Mouse (Mus musculus) kidney, embryonic 14.5 days (tissue): Measurements from ENCODE around the gene Nup153. TPM values are rescaled to one million over a fixed set of nuclear protein-coding genes. Genes with fewer than 3 reads are reported as not detected.

Source experiments
- ATAC-seq: fragments of 200-750 bp; cut with Nextera tagmentation; 2 replicates; pipeline ENCODE4 v1.8.0; 2017; ENCODE audit warnings: moderate number of reproducible peaks, mild to moderate bottlenecking, moderate TSS enrichment, moderate library complexity; ENCODE audit not compliant: low FRiP score, low TSS enrichment
- H3K27ac ChIP-seq: fragments of 300-500 bp; sonication (generic); 2 replicates; pipeline ENCODE4 v1.5.1; 2014; ENCODE audit warnings: low read depth, mild to moderate bottlenecking, low read length, moderate library complexity, mixed read lengths
- H3K27me3 ChIP-seq: fragments of 300-500 bp; sonication (generic); 2 replicates; pipeline ENCODE4 v1.6.1; 2014; ENCODE audit warnings: mild to moderate bottlenecking, low read length; ENCODE audit not compliant: control insufficient read depth, insufficient read depth
- H3K36me3 ChIP-seq: fragments of 300-500 bp; sonication (generic); 2 replicates; pipeline ENCODE4 v1.6.1; 2014; ENCODE audit warnings: low read length, mixed read lengths; ENCODE audit not compliant: control insufficient read depth, insufficient read depth
- H3K4me1 ChIP-seq: fragments of 300-500 bp; sonication (generic); 2 replicates; pipeline ENCODE4 v1.6.1; 2014; ENCODE audit warnings: low read length, mixed read lengths; ENCODE audit not compliant: control insufficient read depth, insufficient read depth
- H3K4me2 ChIP-seq: fragments of 300-500 bp; sonication (generic); replicated peaks from 2 replicates; pipeline ENCODE4 v1.6.1; 2014; ENCODE audit warnings: low read depth, mild to moderate bottlenecking, low read length
- H3K4me3 ChIP-seq: fragments of 300-500 bp; sonication (generic); 2 replicates; pipeline ENCODE4 v1.5.1; 2014; ENCODE audit warnings: mild to moderate bottlenecking, low read length
- H3K9ac ChIP-seq: fragments of 300-500 bp; sonication (generic); 2 replicates; pipeline ENCODE4 v1.6.1; 2014; ENCODE audit warnings: low read depth, mild to moderate bottlenecking, low read length, moderate library complexity
- H3K9me3 ChIP-seq: fragments of 300-500 bp; sonication (generic); 2 replicates; pipeline ENCODE4 v1.6.1; 2016; ENCODE audit warnings: low read length; ENCODE audit not compliant: control insufficient read depth
- WGBS: fragments of 180-500 bp; shearing (Covaris S2); extraction: QIAGEN DNeasy Blood & Tissue Kit; methylation state at CpG from one replicate; pipeline ENCODE4 v1.1.7; 2014; 5-methylcytosine and 5-hydroxymethylcytosine counted together
- polyA plus RNA-seq: library from polyadenylated mRNA; unstranded; fragments of >200 nt; fragmentation: Nextera tagmentation; extraction: Ambion mirVana; gene quantifications from 2 replicates; pipeline ENCODE4 v1.2.1, GENCODE M21; 2014

The Nup153 gene
- polyA plus RNA-seq, 1 experiment from 2014 or later, result 47.2 TPM

DNA sequence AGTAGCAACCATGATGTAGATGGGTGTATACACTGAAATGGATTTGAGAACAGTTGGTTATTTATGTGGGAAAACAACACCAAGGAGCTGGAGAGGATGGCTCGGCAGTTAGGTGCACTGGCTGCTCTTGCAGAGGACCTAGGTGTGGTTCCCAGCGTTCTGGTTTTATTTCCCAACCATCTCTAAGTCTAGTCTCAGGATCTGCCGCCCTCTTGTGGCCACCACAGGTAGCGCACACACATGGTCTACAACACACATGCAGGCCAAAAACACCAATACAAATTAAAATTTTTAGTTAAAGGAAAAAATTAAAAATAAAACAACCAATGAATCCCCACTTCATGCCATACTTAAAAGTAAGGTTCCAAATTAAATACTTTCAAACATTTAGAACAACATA lies 85.4 kb downstream of the Nup153 start:
- Histone ChIP-seq H3K36me3 (no peaks in the 10 kb centered on the region), H3K27me3 (no peaks in the 10 kb centered on the region), H3K9ac (no peak overlapping the region), H3K9me3 (peaks cover 7% of the 10 kb centered on the region; the same call in 1 of the 2 replicates), H3K27ac (no peak overlapping the region), H3K4me1 (no peaks in the 10 kb centered on the region), H3K4me2 (no peak overlapping the region), H3K4me3 (no peak overlapping the region)
- no peak for ATAC-seq
- 90% methylated on average over 4 of the region's 4 CpGs for WGBS

DNA sequence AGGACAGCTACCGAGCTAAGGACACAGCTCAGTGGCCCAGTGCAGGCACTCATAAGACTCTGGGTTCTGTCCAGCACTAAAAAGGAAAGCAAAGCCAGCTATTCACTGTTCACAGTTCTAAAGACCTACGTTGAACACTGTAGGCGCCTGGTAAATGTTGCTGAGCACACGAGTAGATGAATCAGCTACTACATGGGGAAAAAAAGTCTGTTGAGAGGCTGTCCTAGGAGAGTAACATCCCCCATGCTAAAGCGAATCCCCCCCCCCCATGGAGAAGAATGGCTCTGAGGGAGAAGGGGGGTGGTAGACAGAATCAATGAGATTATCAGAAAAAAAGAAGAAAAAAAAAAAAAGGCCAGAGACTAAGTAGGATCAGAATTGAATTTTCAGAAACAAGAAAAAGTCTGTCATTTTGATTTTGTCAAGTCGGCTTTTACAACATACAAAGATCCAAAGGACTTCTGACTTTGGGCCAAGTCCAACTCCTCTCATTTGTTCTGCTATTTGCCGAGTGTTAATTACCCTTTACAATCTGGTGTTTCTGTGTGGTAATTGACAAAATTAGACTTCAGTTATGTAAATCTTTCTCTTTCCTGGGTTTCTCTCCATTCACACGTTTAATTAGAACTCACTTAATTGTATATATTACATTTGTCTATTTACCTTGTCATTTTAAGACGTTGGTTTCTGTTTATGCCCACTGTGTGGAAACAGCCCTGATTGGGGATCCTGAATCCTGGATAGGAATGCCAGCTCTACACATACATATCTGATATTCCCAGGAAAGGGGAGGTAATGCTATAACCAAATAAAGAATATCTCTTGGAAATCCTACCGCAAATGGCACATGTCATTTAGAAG lies 86.9 kb downstream of the Nup153 start:
- 91% methylated on average over 10 of the region's 10 CpGs for WGBS
- ATAC-seq, result no peak
- Histone ChIP-seq H3K4me2 (no peak overlapping the region), H3K27ac (no peak overlapping the region), H3K27me3 (no peaks in the 10 kb centered on the region), H3K36me3 (no peaks in the 10 kb centered on the region), H3K9me3 (peaks cover 7% of the 10 kb centered on the region; the same call in 1 of the 2 replicates), H3K4me1 (no peaks in the 10 kb centered on the region), H3K4me3 (no peak overlapping the region), H3K9ac (no peak overlapping the region)

DNA sequence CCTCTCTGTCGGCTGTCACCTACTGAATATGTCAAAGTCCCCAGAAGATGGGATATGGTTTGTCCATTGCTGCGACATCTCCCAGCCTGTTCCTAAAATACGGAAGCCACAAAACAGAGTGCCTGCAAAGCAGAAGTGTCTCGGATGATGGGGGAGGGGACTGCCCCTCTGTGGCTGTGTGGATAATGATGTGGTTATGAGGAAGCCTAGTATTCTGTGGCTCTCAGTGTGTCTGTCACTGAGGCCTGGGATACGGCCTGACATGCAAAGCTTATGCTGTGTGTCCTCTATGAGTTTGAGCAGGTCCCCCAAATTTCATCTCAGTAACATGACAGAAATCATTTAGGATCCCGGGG lies 93.6 kb downstream of the Nup153 start:
- WGBS, result 60% methylated on average over 6 of the region's 6 CpGs
- no peak overlapping the region for H3K9ac ChIP-seq

DNA sequence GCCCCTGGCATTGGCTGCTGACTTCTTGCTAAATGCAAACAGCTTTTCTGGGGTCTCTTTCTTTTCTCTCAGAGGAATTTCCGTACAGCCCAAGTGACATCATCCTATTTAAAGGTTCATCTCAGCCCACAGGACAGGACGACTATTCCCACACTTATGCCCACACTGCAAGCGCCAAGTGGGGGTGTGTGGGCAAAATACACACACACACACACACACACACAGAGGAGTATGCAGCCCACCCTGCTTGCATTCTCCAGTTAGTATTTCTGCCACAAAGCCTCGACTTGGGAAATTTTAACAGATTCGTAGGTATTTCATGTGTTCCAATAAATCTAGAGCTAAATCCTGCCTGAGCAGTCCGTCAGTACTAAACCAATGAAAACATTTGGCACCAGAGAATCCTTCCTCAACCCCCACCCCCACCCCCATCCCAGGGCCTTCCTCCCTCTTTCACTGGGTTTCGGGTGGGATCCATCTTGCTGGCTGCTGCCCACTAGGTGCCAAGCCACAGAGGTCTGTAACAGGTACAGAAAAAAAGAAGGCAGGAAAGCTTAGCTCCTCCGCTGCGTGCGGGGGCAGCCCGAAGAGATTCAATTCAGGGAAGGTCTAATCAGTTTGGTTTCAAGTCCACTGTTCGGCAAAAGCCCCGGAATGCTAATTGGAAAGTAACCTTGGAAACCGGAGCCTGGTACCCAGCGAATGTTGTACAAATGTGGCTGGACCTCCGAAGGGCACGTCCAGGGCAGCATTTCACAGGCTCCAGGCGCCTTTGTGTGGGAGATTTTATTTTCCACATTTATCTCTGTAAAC lies 94.2 kb downstream of the Nup153 start:
- H3K27ac ChIP-seq, result no peak overlapping the region
- 41% methylated on average over 18 of the region's 18 CpGs for WGBS
- ATAC-seq, result no peak
- H3K36me3 ChIP-seq, result no peaks in the 10 kb centered on the region
- no peak overlapping the region for H3K9ac ChIP-seq
- H3K27me3 ChIP-seq, result no peaks in the 10 kb centered on the region
- H3K4me3 ChIP-seq, result no peak overlapping the region
- H3K9me3 ChIP-seq, result no peaks in the 10 kb centered on the region
- H3K4me1 ChIP-seq, result no peaks in the 10 kb centered on the region; the same call in 1 of the 2 replicates
- H3K4me2 ChIP-seq, result no peak overlapping the region; the same call in 1 of the 2 replicates

More for the DNA sequence above, 93.6 kb downstream of the Nup153 start:
- Histone ChIP-seq H3K9me3 (no peaks in the 10 kb centered on the region), H3K36me3 (no peaks in the 10 kb centered on the region), H3K27me3 (no peaks in the 10 kb centered on the region), H3K27ac (no peak overlapping the region), H3K4me2 (no peak overlapping the region), H3K4me3 (no peak overlapping the region), H3K4me1 (no peaks in the 10 kb centered on the region; the same call in 1 of the 2 replicates)
- no peak for ATAC-seq

DNA sequence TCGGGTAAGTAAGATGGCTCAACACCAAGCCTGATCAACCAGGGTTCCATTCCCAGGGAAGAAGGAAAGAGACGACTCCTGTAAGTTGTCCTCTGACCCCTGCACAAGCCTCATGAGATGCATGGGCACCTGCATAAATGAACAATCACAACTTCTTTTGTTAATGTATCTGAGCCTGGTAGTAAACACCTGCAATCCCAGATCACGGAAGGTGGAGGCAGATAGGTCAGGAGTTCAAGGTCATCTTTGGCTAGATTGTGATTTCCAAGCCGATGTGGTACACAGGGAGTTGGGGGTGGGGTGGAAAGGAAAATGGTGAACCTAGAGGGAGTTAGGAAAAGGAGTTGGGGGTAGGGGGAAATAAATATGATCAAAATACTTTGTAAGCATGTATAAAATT lies 94.9 kb downstream of the Nup153 start:
- 50% methylated on average over 4 of the region's 4 CpGs for WGBS
- Histone ChIP-seq H3K4me2 (no peak overlapping the region), H3K4me3 (no peak overlapping the region), H3K9ac (no peak overlapping the region), H3K9me3 (no peaks in the 10 kb centered on the region), H3K27ac (no peak overlapping the region), H3K36me3 (no peaks in the 10 kb centered on the region), H3K4me1 (no peaks in the 10 kb centered on the region; the same call in 1 of the 2 replicates), H3K27me3 (no peaks in the 10 kb centered on the region)
- ATAC-seq, result no peak

Other genes starting within 250 kb of the Nup153 start
- 8.7 and 8.9 TPM in 2 replicates for gene Cap2, start 226.1 kb downstream of the Nup153 start, polyA plus RNA-seq
- 8.7 and 13.5 TPM in 2 replicates for gene Fam8a1, start 58.4 kb downstream of the Nup153 start, polyA plus RNA-seq
- 8.7 and 18.2 TPM in 2 replicates for gene Kif13a, start 201.9 kb upstream of the Nup153 start, polyA plus RNA-seq